Mouse (Mus musculus): ENCODE measurements around the gene Dbh.

DNA sequence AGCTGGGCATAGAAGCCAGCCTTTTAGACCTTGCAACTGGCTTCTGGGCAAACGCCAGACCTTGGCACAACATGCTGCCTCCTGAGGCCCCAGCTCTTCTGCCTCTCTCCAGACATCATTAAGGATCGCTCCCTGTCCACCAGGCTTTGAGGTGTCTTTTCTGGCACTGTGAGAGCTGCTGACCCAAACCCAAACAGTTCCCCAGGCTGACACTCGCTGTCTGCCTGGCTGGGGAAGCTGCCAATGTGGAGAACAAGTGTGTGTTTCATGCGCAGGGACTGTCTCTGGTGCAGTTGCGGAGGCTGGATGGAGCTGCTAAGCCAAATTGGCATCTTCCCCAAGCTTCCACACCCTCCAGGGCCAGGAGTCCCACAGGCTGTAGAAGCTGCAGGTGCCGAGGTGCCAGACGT, 58.0 kb downstream of the Dbh start:
- no peak for TF ChIP-seq CTCF (IDR thresholded peaks at IDR 0.05)
- TF ChIP-seq EP300 (IDR thresholded peaks at IDR 0.05), result no peak
